Mouse (Mus musculus): ENCODE data around the gene Vipas39. TPM values are rescaled to one million over a fixed set of nuclear protein-coding genes. Genes with fewer than 3 reads are reported as not detected.

Vipas39 gene
- 20.2 TPM for polyA plus RNA-seq (2017; shearing (Covaris generic))

GRCm38 (mm10) chr12:87266108-87266826 is at the start of gene Vipas39, which contains the start of gene Ahsa1:
TSS of gene Vipas39 (minus strand) at chr12:87266256.
TSS of gene Ahsa1 (plus strand) at chr12:87266479.

GRCm38 (mm10) chr12:87299657-87300440 is 33.8 kb upstream of the Vipas39 start, which contains the start of gene Ism2:
TSS of gene Ism2 (minus strand) at chr12:87299705.

GRCm38 (mm10) chr12:87238632-87239031 is 27.4 kb downstream of the Vipas39 start, which contains the start of gene Noxred1:
TSS of gene Noxred1 (minus strand) at chr12:87238732.

DNA sequence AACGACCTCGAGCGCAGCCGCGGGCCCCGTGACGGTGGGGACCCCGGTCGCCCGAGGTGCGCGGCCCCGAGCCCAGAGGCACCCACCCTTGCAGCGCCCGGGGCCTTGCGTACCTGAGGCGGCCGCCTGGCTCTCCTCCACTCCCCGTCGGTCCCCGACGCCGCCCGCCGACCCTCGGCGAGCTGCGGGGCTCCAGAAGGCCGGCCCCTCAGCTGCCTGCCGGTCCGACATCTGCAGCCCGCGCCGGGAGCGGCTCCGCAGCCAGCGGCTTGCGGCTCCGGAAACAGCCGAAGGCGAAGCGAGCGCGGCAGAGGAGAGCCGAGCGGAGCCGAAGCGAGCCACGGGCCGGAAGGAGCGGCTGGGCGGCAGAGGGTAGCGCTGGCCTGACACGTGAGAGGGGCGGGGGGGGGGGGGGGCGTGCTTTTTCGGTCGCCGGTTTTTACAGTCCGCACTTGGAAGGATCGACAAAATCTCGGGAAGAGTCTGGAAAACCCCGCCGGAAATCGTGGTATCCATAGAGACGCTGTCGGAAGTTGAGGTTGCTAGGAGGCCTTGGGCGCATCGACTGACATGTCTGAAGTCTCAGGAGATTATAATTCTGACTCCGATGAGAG is 66.0 kb downstream of the Vipas39 start, which contains the start of gene Tmed8:
Tmed8 (minus strand) TSS at position 482 of the 614 bp plus-strand sequence.

GRCm38 (mm10) chr12:87199206-87199972 is 66.7 kb downstream of the Vipas39 start, which contains the start of gene Samd15:
TSS of gene Samd15 (plus strand) at chr12:87199723.

Other genes starting within 250 kb of the Vipas39 start
- not detected for gene Tmem63c, start 244.9 kb downstream of the Vipas39 start, polyA plus RNA-seq (2017; shearing (Covaris generic))
- not detected for gene Ngb, start 163.7 kb downstream of the Vipas39 start, polyA plus RNA-seq (2017; shearing (Covaris generic))
- gene Gstz1, start 119.1 kb downstream of the Vipas39 start, polyA plus RNA-seq (2017; shearing (Covaris generic)) = 6.6 TPM
- gene Pomt2, start 118.3 kb downstream of the Vipas39 start, polyA plus RNA-seq (2017; shearing (Covaris generic)) = 3.3 TPM
- gene Samd15, start 66.5 kb downstream of the Vipas39 start, polyA plus RNA-seq (2017; shearing (Covaris generic)) = 1.9 TPM
- 8.3 TPM for gene Tmed8, start 65.8 kb downstream of the Vipas39 start, polyA plus RNA-seq (2017; shearing (Covaris generic))
- 0.42 TPM for gene Noxred1, start 27.5 kb downstream of the Vipas39 start, polyA plus RNA-seq (2017; shearing (Covaris generic))
- gene Ahsa1, start 223 bp upstream of the Vipas39 start, polyA plus RNA-seq (2017; shearing (Covaris generic)) = 158 TPM
- gene Ism2, start 33.4 kb upstream of the Vipas39 start, polyA plus RNA-seq (2017; shearing (Covaris generic)) = not detected
- gene Sptlc2, start 122.1 kb upstream of the Vipas39 start, polyA plus RNA-seq (2017; shearing (Covaris generic)) = 133 TPM
- gene Slirp, start 177.6 kb upstream of the Vipas39 start, polyA plus RNA-seq (2017; shearing (Covaris generic)) = 38.7 TPM
- gene Alkbh1, start 177.8 kb upstream of the Vipas39 start, polyA plus RNA-seq (2017; shearing (Covaris generic)) = 59.7 TPM
- 158 TPM for gene Snw1, start 206.0 kb upstream of the Vipas39 start, polyA plus RNA-seq (2017; shearing (Covaris generic))
- gene Gm5788, start 228.5 kb upstream of the Vipas39 start, polyA plus RNA-seq (2017; shearing (Covaris generic)) = not detected
- not detected for gene Gm8300, start 248.1 kb upstream of the Vipas39 start, polyA plus RNA-seq (2017; shearing (Covaris generic))